Mouse (Mus musculus) adrenal gland, adult 18-20 months (tissue): Measurements from ENCODE around the gene Fbxl17. TPM values are rescaled to one million over a fixed set of nuclear protein-coding genes. Genes with fewer than 3 reads are reported as not detected.

Experiments
- microRNA-seq, 2 experiments: library from miRNA; unstranded; fragments of <30 nt; microRNA quantifications; one replicate each; pipeline ENCODE4 v1.2.0; 2021; ENCODE audit warnings: borderline number of aligned reads in 2 of 2
- total RNA-seq, 2 experiments: library from RNA; stranded (reverse); gene quantifications; 1 replicate in 1 of 2; 2 replicates in 1 of 2; pipeline ENCODE4 v1.2.3; 2021

The Fbxl17 gene
- total RNA-seq, 2 experiments from 2014 or later, result 30.0 to 31.2 TPM

Small RNAs within 50 kb of the gene (microRNA-seq; reads per million reads assigned to microRNA genes)
- gene Gm24813, result 0 reads per million in 2 experiments
